Mouse (Mus musculus) neural tube, embryonic 11.5 days (tissue): ENCODE results near the gene Gm21954. TPM values are rescaled to one million over a fixed set of nuclear protein-coding genes. Genes with fewer than 3 reads are reported as not detected.

Experiments used
- ATAC-seq: fragments of 200-750 bp; cut with Nextera tagmentation; 2 replicates; pipeline ENCODE4 v1.8.0; 2017; ENCODE audit warnings: moderate number of reproducible peaks, mild to moderate bottlenecking, moderate TSS enrichment, moderate library complexity; ENCODE audit not compliant: insufficient read depth, low FRiP score, low TSS enrichment
- DNase-seq: peaks from one replicate; pipeline ENCODE4 v3.0.0-alpha.2; 2015; ENCODE audit warnings: low spot score
- H3K27ac ChIP-seq: fragments of 300-500 bp; sonication (generic); 2 replicates; pipeline ENCODE4 v1.5.1; 2014; ENCODE audit warnings: low read depth, mild to moderate bottlenecking, low read length
- H3K27me3 ChIP-seq: fragments of 300-500 bp; sonication (generic); 2 replicates; pipeline ENCODE4 v1.6.1; 2014; ENCODE audit warnings: mild to moderate bottlenecking, low read length, mixed read lengths; ENCODE audit not compliant: control insufficient read depth, insufficient read depth
- H3K36me3 ChIP-seq: fragments of 300-500 bp; sonication (generic); 2 replicates; pipeline ENCODE4 v1.6.1; 2014; ENCODE audit warnings: mild to moderate bottlenecking, low read length, moderate library complexity, mixed read lengths; ENCODE audit not compliant: control insufficient read depth, insufficient read depth
- H3K4me1 ChIP-seq: fragments of 300-500 bp; sonication (generic); 2 replicates; pipeline ENCODE4 v1.6.1; 2014; ENCODE audit warnings: low read length, mixed read lengths; ENCODE audit not compliant: control insufficient read depth, insufficient read depth
- H3K4me2 ChIP-seq: fragments of 300-500 bp; sonication (generic); 2 replicates; pipeline ENCODE4 v1.6.1; 2014; ENCODE audit warnings: low read depth, mild to moderate bottlenecking, moderate library complexity
- H3K4me3 ChIP-seq: fragments of 300-500 bp; sonication (generic); 2 replicates; pipeline ENCODE4 v1.5.1; 2014; ENCODE audit warnings: low read depth, low read length
- H3K9ac ChIP-seq: fragments of 300-500 bp; sonication (generic); 2 replicates; pipeline ENCODE4 v1.6.1; 2014; ENCODE audit warnings: mild to moderate bottlenecking, low read length
- H3K9me3 ChIP-seq: fragments of 300-500 bp; sonication (generic); 2 replicates; pipeline ENCODE4 v1.6.1; 2016; ENCODE audit warnings: low read length; ENCODE audit not compliant: control insufficient read depth
- WGBS: fragments of 180-500 bp; shearing (Covaris S2); extraction: QIAGEN DNeasy Blood & Tissue Kit; methylation state at CpG from one replicate; pipeline ENCODE4 v1.1.7; 2014; 5-methylcytosine and 5-hydroxymethylcytosine counted together
- polyA plus RNA-seq: library from polyadenylated mRNA; unstranded; fragments of >200 nt; fragmentation: Nextera tagmentation; extraction: Ambion mirVana; gene quantifications from 2 replicates; pipeline ENCODE4 v1.2.1, GENCODE M21; 2014

Gm21954 gene
- polyA plus RNA-seq, 1 experiment from 2014 or later: not detected

DNA sequence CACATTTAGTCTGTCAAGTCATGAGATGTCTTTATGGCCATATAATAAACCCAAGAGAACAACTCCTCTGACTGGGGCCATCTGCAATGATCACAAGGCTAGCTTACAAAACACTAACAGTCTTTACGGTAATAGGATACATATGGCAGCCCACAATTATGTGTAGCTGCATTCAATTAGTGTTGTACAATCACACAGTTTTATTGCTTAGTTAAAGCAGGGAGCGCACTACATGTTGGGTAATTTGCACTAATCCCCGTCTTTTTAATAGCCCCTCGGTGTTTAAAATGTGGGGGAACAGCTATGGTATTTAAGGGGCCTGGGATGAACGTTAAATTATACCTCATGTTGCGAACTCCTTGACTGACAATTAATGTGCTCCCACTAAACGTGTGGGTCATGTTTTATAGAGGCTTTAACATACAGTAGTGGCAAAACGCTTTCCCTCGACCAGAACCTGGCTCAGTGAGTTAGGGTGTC is 24.5 kb upstream of the Gm21954 start:
- no peak for ATAC-seq
- no peak overlapping the region for H3K9ac ChIP-seq
- no peaks in the 10 kb centered on the region for H3K36me3 ChIP-seq
- peaks cover 4% of the 10 kb centered on the region; the same call in 1 of the 2 replicates for H3K4me1 ChIP-seq
- H3K4me3 ChIP-seq: no peak overlapping the region
- no peak overlapping the region for H3K27ac ChIP-seq
- H3K9me3 ChIP-seq: no peaks in the 10 kb centered on the region
- no peak for DNase-seq
- 30% methylated on average over 9 of the region's 9 CpGs for WGBS
- H3K4me2 ChIP-seq: no peak overlapping the region
- no peaks in the 10 kb centered on the region for H3K27me3 ChIP-seq

DNA sequence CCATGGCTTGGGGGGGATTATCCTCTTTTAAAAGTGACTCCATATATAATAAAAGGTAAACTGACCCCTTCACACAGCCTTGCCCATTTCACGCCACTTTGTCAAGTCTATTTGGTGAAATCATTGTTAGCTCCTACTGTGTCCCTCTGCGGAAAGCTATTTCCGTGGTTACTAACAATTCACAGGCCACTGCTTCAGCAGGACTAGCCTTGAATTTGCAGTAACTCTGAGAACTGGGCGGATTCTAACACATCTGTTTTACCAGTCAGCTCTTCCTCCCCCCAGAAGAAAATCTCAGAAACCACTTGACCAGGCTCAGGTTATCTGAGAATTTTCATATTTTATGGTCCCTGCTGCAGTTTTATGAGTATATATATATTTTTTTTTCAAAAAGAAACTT is 23.9 kb upstream of the Gm21954 start:
- 11% methylated on average over 4 of the region's 4 CpGs for WGBS
- Histone ChIP-seq H3K9ac (no peak overlapping the region), H3K4me2 (no peak overlapping the region), H3K4me1 (peaks cover 4% of the 10 kb centered on the region; the same call in 1 of the 2 replicates), H3K4me3 (no peak overlapping the region), H3K27ac (no peak overlapping the region), H3K36me3 (no peaks in the 10 kb centered on the region), H3K9me3 (no peaks in the 10 kb centered on the region), H3K27me3 (no peaks in the 10 kb centered on the region)
- DNase-seq (no peak), ATAC-seq (no peak)

DNA sequence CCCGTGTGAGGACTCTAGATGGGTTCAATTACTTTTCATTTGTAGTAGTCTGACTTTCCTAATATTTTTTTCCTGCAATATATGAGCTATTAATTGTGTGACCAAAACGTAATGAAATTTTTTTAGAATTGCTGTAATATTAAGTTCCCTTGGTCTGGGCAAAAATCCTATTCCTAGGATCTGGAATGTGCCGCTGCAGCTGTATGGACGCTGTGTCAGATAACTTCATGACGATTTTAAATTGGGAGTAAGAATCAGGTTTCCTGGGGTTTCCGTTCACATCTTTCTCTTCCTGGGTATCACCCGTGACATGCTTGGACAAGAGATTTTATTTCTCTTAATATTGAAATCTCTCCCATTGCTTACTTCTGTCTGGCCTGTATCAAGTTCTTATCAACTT is 23.2 kb upstream of the Gm21954 start:
- no peaks in the 10 kb centered on the region for H3K36me3 ChIP-seq
- no peak overlapping the region for H3K4me2 ChIP-seq
- DNase-seq: no peak
- H3K9ac ChIP-seq: no peak overlapping the region
- peaks cover 4% of the 10 kb centered on the region; the same call in 1 of the 2 replicates for H3K4me1 ChIP-seq
- H3K27ac ChIP-seq: no peak overlapping the region
- WGBS: 81% methylated on average over 7 of the region's 7 CpGs
- no peak for ATAC-seq
- H3K4me3 ChIP-seq: no peak overlapping the region
- no peaks in the 10 kb centered on the region for H3K9me3 ChIP-seq
- H3K27me3 ChIP-seq: no peaks in the 10 kb centered on the region

DNA sequence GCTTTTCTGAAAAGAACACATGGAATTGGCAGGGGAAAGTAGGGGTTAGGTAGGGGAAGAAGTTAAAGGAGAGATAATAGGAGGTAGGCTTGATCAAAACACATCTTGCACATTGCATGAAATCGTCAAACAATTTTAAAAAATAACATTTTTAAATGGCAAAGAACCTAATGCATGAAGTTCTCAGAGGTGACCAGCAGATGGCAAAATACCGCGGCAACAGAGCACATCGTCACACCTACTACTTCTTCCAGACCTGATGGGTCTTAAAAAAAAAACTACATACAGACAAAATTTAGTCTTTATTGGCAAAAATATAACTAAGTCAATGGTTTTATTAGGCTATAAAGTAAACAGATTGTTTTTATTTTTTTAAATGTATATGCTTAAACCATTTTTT is 22.3 kb upstream of the Gm21954 start:
- H3K9ac ChIP-seq: no peak overlapping the region
- no peaks in the 10 kb centered on the region for H3K36me3 ChIP-seq
- ATAC-seq (no peak), DNase-seq (no peak)
- no peak overlapping the region for H3K27ac ChIP-seq
- no peaks in the 10 kb centered on the region for H3K9me3 ChIP-seq
- no peak overlapping the region for H3K4me2 ChIP-seq
- 51% methylated on average over 4 of the region's 4 CpGs for WGBS
- H3K4me1 ChIP-seq: peaks cover 4% of the 10 kb centered on the region; the same call in 1 of the 2 replicates
- no peak overlapping the region for H3K4me3 ChIP-seq
- H3K27me3 ChIP-seq: no peaks in the 10 kb centered on the region

DNA sequence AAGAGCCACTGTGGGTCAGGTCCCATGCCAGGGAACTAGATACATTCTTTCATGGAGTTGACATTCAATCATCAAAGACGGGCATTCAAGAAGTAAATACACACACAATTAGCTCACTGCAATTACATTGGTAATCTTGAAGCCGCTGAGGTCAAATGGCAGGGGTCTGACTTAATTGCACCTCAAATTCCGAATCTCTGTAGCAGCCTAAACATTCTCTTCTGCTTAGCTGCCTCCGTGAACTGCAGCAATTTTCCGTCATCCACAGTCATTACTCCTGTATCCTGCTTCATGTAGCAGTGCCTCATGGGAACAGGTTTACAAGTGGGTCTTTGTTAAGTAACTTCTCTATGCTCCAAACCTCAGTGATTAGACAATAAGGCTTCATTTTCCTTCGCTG is 20.0 kb upstream of the Gm21954 start:
- H3K27ac ChIP-seq: no peak overlapping the region
- H3K4me2 ChIP-seq: no peak overlapping the region
- WGBS: 32% methylated on average over 6 of the region's 6 CpGs
- H3K4me1 ChIP-seq: peaks cover 4% of the 10 kb centered on the region; the same call in 1 of the 2 replicates
- no peaks in the 10 kb centered on the region for H3K36me3 ChIP-seq
- no peak for DNase-seq
- no peaks in the 10 kb centered on the region for H3K9me3 ChIP-seq
- no peak for ATAC-seq
- H3K27me3 ChIP-seq: no peaks in the 10 kb centered on the region
- H3K4me3 ChIP-seq: no peak overlapping the region
- no peak overlapping the region for H3K9ac ChIP-seq

DNA sequence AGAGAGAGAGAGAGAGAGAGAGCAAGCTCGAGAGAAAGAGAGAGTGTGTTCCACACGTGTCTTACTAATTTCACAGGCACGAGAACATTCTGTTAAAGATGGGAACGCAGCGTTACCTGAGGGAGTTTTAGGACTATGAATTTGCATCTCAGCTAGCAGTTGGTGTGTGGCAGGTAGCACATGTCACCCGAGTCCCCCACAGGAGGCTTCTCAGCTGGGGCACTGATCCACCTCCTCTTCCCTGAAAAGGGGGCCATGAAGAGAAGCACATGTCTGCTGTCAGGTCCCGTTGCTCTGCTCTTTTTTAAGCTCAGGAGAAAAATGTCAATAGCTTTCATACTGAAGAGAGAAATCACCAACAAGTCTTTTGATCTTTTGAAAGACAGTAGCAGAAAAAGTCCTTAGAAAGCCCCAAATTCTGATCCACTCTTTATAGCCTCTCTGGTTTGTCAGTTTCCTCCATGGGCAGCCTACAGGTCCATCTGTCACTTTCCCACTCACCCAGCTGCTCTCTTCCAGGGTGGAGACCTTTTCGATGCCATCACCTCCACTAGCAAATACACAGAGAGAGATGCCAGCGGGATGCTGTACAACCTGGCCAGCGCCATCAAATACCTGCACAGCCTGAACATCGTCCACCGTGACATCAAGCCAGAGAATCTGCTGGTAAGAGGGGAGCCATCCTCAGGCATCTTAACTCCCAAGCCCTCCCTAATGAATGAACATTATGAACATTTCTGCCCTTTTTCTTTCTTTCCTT is 17.4 kb upstream of the Gm21954 start:
- Histone ChIP-seq H3K27ac (no peak overlapping the region), H3K9ac (no peak overlapping the region), H3K4me1 (no peaks in the 10 kb centered on the region), H3K4me3 (no peak overlapping the region), H3K27me3 (no peaks in the 10 kb centered on the region), H3K9me3 (no peaks in the 10 kb centered on the region), H3K36me3 (no peaks in the 10 kb centered on the region), H3K4me2 (no peak overlapping the region)
- DNase-seq (no peak), ATAC-seq (no peak)
- 82% methylated on average over 12 of the region's 12 CpGs for WGBS

DNA sequence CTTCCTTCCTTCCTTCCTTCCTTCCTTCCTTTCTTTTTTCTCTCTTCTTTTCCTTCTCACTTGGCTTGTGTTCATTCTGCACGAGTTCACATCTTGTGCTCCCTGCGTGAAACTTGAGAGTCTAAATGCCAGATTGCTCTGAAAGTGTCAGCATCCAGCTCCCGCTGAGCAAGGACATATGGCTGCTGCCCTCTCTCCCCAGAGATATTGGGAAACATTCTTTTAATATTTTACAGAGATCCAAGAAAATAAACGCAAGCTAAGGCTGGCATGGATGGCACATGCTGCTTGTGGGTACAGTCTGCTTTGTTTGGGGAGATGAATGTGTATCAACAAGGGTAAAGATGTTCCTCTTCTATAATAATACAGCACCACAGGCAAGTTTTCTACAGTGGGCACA is 11.3 kb upstream of the Gm21954 start:
- H3K4me3 ChIP-seq: no peak overlapping the region
- DNase-seq (no peak), ATAC-seq (no peak)
- H3K9me3 ChIP-seq: no peaks in the 10 kb centered on the region
- no peak overlapping the region for H3K4me2 ChIP-seq
- no peaks in the 10 kb centered on the region for H3K27me3 ChIP-seq
- H3K4me1 ChIP-seq: no peaks in the 10 kb centered on the region
- 45% methylated on average over 4 of the region's 4 CpGs for WGBS
- H3K36me3 ChIP-seq: no peaks in the 10 kb centered on the region
- H3K27ac ChIP-seq: no peak overlapping the region
- no peak overlapping the region for H3K9ac ChIP-seq

DNA sequence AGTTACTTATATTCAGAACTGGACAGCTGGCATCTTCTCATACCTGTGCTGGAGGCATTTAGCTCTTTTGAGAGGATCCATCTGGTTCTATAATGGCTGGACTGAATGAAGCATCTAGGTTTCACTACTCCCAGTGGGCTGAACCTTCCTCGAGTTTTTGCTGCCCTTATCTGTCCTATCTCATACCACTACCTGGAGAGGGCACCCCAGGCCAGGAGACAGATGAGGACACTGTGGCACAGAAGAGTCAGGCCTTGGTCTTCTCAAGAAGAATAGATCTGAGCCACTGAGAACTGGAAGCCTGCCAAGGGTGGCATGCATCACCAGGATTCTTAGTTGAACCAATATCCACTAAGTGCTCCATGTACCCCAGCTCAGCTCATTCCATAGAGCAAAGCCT is 9.1 kb upstream of the Gm21954 start:
- H3K27ac ChIP-seq: no peak overlapping the region
- H3K4me2 ChIP-seq: no peak overlapping the region
- no peak overlapping the region for H3K4me3 ChIP-seq
- H3K9me3 ChIP-seq: no peaks in the 10 kb centered on the region
- ATAC-seq (no peak), DNase-seq (no peak)
- no peaks in the 10 kb centered on the region for H3K4me1 ChIP-seq
- H3K36me3 ChIP-seq: no peaks in the 10 kb centered on the region
- 85% methylated on average over 1 of the region's 1 CpGs for WGBS
- H3K9ac ChIP-seq: no peak overlapping the region
- H3K27me3 ChIP-seq: no peaks in the 10 kb centered on the region

DNA sequence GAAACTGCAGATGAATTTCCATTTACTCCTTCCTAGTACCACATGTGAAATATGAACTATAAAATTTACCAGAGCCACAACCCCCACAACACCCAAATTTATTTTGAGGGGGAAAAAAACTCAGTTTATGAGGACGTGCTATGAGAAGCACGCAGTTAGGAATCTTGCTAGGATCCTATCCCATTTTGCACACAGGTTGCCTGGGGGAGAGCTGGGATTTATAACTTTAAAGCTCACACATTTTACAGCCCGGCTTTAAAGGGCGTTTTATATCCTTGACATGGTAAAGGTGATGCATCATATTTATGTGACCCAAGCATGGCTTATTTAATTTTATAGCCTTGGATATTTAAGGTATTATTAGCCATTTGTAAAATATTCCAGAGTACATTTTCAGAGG is 7.3 kb upstream of the Gm21954 start:
- ATAC-seq: no peak
- no peak overlapping the region for H3K4me2 ChIP-seq
- no peaks in the 10 kb centered on the region for H3K9me3 ChIP-seq
- no peak for DNase-seq
- no peak overlapping the region for H3K27ac ChIP-seq
- H3K4me3 ChIP-seq: no peak overlapping the region
- no peak overlapping the region for H3K9ac ChIP-seq
- 77% methylated on average over 4 of the region's 4 CpGs for WGBS
- no peaks in the 10 kb centered on the region for H3K27me3 ChIP-seq
- H3K36me3 ChIP-seq: no peaks in the 10 kb centered on the region
- no peaks in the 10 kb centered on the region for H3K4me1 ChIP-seq
